Mouse (Mus musculus) kidney, adult 9 months (tissue): ENCODE results near the gene Ctsd.
A peak's percentile ranks its signal among the peaks of the same experiment; 100 is the strongest.
"Not testable (repeated sequence)": the region's sequence is repeated elsewhere in the genome, so short reads cannot be mapped to it uniquely, and the experiment has no call there.

ENCODE experiments used
- DNase-seq: peaks from one replicate; pipeline ENCODE4 v3.0.0; 2022

Gene Ctsd

DNA sequence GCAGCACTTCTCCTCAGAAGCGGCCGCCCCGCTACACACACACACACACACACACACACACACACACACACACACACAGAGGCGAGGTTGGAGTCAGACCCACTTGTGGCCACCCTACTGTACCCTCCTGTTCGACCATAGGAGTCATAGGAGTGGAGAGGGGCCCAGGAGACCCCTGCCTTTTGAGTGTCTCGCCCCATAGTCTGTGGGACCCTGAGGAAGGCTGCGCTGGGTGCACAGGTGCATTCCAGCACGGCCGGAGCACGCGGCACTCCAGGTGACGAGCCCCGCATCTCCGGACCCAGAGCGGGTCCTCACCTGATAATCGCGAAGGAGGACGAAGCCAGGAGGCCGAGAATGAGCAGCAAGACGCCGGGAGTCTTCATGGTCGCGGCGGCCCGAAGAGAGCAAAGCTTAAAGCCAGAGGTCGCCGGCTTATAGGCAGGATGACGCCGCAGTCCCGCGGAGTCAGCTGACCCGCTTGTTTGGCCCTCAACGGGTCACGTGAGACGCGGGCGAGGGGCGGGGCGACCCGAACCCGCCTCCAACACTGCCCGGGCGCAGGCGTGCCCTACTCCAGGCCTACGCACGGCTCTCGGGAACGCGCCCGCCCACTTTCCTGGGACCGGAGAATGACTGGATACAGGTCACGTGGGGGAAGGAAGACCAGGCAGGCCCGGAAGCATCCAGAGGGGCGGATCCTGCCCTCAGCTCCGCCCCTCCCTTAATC is at the start of gene Ctsd:
TSS of gene Ctsd (minus strand) at position 620 of the 730 bp plus-strand sequence.
- DNase-seq = peak; percentile 99

DNA sequence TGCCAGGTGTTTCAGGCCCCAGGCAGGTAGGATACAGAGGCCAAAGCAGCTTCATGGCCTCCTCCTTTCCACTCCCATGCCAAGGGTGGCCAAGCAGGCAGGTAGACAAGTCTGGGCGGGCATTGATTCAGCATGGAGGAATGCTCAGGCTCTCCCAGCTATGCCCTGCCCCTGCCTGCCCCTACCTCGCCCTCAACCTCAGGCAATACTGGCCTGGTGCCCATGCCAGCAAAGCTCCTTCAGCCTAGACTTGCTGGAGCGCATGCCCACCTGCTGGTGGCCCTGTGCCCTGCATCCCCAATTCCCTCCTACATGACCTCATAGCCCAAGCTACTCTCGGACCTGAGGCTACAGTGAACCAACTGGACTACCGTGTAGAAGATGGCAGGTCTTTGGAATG is 49.5 kb upstream of the Ctsd start:
- peak; percentile 45 for DNase-seq

DNA sequence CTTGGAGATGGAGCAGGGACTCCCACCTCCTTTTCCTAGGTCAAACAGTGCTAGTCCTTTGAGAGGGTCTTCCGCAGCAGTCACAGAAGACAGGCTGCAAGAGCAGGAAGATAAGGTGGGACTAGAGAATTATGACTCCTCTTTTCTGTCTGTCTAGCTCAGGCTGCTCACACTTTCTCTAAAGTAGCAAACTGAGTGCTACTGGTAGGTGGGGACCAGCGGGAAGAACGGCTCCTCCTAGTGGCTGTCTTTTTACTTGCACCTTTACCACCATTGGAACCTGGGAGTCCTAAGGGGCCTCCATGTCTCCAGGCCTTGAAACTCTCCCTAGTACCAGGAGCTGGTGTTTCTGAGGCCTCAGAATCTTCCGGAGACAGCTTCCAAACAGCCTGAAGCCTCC is 47.7 kb upstream of the Ctsd start:
- DNase-seq = peak; percentile 73

DNA sequence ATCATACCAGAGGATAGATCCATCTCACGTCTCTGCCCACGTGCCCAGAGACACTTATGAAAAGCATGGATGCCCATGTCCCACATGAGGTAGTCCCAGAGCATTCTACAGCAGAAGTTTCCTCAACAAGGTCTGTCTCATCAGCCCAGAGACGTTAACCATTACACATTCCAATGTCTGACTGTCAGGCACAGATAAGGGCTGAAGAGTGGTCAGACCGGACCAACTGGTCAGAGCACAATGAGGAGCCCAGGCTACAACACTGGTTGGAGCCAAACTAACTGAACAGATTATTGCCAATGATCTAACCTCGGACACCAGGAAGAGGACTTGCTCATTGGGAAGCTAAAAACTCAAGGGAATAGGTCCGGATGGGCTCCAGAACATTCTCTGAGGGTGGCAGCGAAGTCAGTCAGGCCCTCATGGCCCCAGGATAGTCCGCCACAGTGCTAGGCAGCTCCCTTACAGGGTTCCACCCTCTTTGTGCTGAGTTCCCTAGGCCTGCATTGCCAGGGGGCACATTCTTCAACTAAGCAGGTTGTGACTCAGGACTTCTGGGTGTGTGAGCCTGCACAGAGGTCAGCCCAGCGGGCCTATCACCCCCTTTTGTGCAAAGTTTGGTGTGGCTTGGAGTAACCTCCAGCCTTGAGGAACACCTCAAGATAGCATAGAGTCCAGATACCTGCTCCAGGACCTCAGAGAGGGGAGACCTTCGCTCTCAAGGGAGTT is 46.5 kb upstream of the Ctsd start, which contains the start of gene Syt8:
TSS of gene Syt8 (plus strand) at position 714 of the 729 bp plus-strand sequence.
- DNase-seq = no peak

DNA sequence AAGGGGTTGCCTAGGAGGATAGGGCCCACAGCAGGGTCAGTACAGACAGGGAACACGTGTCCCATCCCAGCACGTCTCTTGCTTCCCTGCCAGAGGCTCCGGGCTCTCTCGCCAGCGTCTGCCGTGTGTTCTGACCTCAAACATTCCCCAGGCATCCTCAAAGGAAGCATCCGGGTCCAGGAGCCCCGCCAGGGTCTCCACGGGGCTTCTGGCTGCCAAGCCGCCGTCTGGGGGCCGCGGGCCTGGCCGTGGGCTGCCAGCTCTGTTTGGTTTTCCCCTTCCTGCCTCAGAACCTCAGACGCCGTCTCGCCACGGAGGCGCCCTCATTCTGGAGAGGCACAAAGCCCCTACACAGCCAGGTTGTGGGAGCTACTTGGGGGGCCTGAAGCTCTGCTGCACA is 45.8 kb upstream of the Ctsd start:
- no peak for DNase-seq

DNA sequence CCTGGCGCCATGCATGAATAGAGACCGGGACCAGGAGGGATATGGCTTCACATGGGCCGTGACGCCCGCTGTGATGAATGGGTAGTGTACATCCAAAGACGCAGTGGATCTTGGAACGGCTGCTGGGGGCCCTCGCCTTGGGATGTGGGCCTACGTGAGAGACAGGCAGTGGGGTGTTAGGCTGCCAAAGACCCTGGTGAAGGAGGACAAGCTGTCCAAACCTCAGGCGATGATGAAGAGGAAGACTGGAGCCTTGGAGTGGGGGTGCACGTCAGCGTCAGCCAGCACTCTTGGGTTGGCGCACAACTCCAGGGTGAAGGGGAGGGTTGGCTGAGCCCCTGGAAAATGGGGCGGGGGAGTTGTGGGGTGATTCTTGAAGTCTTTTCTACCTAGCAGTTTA is 43.3 kb upstream of the Ctsd start:
- DNase-seq = no peak

DNA sequence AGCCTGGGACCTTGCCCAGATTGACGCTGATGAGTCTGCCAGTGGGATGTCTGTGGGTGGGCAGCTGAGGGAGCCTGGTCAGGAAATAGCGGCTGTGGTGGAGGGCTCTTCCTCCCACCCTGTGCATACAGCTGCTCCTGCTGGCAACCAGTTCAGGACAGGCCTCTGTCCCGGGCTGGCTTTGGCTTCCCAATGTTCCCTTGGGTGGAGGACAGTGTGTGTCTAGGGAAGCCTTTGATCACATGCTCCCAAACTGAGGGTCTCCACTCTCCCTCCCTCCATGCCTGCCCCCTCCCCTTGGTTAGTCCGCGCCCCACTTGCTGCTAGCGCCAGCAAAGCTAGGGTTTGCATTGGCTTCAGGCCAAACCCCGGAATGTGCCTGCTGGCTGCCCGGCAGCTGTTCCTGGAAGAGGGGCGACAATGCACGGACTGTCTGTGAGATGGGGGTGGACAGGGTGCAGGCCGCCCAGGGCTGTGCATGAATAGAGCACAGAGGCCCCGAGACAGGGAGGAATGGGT is 42.4 kb upstream of the Ctsd start:
- DNase-seq = no peak

DNA sequence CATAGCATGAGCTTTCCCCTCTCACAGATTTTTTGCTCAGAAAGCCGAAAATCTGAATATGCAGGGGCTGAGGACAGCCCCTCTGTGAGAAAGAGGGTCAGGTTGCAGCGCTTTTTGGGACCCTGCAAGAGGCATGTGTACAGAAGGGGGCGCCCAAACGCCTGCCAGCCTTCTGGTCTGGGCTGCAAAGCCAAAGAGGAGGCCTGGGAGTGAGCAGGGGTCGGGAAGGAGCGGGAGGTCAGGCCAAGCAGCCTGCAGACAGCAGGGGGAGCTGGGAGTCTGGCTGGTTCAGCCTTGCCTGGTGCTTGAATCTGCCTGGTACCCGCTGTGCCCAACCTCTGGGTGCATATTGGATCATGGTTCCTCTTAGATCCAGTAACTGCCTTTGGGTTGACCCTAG is 40.4 kb upstream of the Ctsd start:
- no peak for DNase-seq

DNA sequence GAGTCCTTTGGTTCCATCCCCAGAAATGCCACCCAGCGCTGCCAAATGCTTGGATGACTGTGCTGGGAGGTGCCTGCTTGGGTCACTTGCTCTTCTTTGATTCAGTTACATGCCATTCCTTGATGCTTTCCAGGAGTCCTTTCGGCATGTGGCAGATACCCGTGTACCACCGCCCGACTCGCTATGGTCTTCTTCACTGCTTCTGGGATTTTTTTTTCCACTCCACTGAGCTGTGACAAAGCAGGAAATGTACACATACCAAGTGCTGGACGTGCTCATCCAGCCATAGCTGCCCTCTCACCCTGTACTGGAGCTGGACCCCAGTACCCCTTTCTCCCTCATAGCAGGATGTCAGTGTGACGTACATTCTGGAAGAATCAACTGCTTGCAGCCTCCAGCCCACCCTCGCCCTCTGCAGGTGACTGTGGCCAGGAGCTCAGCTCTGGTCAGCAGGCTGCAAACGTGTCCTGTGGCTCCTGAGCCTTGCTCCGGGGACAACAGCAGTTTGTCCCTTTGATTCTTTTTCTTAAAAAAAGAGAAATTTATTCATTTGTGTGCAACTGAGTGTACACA is 37.9 kb upstream of the Ctsd start:
- peak; percentile 32 for DNase-seq

DNA sequence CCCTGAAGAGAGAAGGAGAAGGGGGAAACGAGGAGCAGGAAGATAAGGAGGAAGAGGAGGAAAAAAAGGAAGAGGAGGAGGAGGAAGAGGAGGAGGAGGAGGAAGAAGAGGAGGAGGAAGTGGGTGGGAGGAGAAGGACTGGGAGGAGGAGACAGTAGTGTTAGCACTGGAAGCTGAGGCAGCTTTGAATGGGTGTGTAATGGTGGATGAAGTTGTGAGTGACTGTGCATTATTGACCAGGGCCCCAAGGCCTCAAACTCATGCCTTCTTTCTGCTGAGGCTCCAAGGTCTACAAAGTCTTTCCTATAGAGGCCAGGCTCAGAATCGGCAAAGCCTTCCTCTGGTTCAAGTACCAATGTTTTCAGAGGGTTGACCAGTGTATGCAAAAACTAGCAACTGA is 34.0 kb upstream of the Ctsd start:
- no peak for DNase-seq

DNA sequence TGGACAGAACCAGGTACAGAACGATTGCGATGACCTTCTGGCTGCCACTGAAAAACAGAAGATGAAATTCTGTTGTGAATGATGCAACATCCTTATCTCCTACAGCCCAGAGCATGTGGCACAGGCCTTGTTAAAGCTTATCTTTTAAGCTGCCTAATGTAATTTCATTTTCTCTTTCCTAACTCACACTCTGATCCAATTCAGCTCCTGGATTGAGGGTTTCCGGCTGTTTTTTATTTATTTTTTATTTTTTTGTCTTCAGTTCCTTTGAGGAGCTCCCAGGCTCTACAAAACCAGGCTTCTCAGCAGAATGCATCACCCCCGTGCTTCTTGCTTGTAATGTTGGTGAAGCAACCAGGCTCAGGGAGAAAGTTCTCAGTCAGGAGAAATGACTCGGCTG is 32.0 kb upstream of the Ctsd start:
- DNase-seq = no peak

DNA sequence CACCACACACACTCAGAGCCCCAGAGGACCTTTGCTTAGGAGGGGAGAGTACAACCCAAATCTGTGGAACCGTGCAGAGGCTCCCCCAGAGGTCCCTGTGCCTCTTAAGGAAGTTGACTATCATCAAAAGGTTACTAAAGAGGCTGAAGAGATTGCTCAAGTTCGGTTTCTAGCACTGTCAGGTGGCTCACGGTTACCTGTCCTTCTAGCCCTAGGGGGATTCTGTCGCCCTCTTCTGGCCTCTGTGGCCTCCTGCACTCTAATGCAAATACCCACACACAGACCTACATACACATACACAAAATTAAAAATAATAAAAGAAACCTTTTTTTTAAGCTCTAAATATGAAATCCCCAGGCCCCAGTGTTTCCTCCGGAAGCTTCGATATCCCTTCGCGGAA is 30.8 kb upstream of the Ctsd start:
- DNase-seq = no peak

DNA sequence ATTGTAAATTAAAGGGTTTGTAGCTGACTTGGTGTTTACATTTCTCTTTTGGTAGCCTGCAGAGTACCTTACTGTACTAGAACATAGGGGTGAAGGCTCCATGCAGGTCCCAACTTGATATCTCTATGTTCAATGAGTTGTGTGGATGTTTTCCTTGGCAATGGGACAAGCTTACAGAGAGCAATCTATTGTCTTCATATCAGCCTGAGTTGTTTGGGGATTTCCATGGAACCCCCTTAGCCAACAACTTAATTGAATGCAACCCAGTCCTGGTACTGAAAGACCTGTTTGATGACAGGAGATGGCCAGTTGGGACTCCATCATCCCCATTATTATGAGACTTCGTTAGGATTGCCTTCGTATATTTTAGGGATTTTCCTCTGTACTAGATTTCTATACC is 30.2 kb upstream of the Ctsd start:
- DNase-seq = no peak

DNA sequence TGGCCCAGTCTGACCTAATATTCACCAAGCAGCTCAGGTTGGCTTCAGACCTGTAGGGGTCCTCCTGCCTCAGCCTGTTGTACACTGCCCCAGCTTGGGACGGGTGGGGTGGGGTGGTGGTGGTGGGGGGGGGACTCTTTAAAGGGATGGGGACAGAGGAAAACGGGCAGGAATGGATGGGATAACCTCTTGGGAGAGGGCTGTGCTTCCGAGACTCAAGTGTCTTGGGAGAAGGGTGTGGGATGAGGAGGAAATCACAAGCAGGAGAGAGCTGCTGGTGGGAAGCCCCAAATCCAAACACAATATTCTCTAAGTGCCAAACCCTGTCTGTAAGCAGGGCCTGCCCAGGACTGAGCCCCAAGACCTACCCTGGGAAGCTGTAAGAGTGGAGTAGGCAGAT is 28.4 kb upstream of the Ctsd start:
- DNase-seq = no peak

DNA sequence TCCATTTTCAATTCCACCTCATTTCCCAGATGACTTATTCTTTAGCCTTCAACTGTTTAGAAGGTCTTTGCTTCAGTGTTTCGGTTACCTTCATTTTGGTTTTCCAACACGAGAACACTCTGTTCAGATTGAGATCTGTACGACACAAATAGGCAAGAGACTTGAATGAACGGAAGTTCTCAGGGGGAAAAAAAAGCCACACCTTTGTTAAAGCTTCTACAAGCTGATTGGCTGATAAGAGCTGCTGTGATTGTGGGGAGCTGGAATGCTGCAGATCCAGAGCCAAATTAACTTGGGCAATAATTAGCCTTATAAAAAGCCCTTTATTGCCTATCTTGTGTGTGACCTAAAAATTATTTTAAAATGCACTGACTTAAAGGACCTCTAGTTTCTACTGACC is 27.5 kb upstream of the Ctsd start:
- no peak for DNase-seq

DNA sequence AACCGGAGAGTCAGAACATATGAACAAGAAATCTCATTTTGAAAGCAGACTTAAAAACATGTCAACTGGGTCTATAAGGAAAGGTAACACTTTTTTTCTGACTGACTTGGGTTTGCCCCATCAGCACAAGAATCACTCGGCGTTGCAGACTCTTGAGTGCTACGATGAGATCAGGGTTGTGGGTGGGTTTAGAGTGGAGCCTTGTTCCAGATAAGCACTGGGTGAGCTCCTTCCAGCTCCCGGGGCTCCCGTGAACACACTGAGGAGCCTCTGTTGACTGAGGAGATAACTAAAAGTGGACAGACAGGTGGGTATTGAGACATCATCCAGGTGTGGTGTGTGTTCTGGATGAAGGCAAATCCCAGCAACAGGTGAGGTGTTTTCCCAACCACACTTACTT is 25.4 kb upstream of the Ctsd start:
- DNase-seq = no peak

DNA sequence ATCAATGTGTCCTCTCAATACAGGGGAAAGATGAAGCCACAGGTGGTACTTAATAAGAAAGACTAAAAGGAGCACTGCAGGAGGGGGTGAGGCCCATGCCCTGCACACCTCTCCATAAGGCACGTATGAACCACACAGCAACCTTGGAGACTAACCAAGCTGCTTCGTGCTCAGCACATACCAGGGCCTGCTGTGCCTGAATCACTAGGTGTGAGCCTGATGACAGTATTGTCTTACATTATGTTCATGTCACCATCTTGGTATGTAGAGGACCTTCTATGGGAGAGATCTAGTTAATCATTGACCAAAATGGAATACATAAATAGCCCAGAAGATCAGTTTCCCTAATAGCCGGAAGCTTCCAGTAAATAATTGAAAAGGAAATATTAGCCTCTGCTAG is 21.8 kb upstream of the Ctsd start:
- no peak for DNase-seq

DNA sequence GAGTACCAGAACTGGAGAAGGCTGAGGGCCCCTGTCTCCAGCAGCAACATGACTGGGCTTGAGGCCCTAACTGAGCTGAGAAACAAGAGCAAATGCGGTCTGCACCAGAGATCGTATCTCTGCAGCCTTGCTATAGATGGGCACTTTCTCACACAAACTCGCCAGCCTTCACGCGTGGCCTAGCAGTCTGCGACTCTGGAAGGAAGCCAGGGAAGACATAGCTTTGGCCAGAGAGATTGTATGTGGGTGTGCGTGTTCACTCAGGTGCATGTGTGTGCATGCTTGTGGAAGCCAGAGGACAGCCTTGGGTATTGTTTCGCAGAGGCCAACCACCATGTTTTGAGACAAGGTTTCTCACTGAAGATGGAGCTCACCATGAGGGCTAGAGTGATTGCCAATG is 20.8 kb upstream of the Ctsd start:
- DNase-seq = no peak

DNA sequence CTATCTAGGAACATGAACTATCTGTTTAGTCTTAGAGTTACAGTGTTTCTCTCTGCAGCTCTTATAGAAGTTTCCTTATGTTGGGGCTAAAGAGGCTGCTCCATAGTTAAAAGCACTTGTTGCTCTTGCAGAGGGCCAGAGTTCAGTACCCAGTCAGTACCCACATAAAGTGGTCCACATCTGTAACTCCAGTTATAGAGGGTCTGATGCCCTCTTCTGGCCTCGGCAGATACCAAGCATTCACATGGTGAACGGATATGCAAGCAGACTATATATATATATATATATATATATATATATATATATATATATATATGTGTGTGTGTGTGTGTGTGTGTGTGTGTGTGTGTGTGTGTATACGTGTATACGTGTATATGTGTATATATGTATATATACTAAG is 20.1 kb upstream of the Ctsd start:
- DNase-seq = no peak

DNA sequence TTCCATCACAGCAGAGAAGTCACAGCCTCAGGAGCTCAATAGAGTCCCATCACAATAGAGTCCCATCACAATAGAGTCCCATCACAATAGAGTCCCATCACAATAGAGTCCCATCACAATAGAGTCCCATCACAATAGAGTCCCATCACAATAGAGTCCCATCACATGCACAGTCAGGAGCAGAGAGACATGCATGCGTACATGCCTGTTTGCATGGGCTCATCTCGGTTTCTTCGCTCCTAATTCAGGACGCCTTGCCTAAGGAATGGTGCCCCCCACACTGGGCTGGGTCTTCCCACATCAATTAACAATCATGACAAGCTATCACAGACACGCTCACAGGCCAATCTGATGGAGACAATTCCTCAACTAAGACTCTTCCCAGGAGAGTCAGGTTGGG is 17.3 kb upstream of the Ctsd start:
- DNase-seq = not testable (repeated sequence)

DNA sequence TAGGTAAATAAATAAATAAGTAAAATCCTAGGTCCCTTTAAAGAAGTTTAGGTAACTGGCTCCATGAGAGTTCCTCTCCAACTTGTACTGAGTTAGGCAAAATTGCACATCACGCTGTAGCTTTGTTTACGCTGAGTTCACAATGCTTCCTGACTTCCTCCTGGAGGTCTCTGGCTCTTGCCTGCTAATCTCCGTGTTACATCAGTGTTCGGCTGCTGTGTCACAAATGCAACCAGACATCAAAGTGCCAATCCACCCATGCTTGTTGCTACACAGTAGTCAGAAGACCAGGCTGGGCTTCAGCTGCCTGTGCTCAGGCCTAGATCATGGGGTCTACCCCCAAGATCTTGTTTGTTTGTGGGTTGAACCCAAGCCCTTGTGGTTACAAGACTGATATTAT is 15.8 kb upstream of the Ctsd start:
- no peak for DNase-seq

DNA sequence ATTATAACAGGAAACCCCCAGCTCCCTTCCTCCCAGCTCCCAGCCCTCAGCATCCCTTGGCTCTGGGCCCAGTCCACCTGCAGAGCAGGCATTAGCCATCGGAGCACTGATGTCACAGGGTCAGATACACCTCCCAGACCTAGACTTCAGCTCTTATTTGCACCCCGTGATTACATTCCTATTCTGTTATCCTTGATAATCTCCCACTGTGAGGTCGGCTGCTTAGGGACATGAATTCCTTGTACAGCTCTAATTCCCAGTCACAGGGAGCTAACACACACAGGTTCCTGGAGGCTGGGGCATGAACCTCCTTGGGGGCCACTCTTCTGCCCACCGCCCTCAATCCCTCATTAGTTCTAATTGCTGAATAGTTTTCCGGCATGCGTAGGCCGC is 12.9 kb upstream of the Ctsd start:
- DNase-seq = no peak

DNA sequence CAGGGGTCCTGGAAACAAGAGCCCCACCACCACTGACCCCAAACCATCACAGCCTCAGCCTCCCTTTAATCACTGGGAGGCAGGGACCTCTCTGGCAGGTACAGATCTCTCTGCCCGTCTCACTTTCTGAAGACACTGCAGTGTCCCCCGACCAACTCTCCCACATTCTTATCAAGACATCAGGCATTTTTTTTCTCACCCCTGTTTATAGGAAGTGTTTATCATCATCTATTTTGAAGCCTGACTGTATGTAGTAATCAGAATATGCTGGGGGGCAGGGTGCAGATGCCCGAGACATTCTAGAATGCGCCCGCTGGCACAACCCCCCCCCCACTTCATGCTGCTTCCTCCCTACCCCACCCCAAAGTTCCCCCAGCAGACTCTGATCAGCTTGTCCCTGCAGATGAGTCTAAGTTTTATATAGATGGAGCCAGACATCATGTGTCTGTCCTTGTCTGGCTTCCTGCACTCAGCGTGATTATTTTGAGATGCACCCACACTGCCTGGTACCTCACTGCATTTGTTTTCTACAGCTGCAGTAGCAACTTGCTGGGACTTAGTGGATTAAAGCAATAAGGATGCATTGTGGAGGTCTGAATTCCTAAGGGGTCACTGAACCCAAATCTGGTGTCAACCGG is 12.4 kb upstream of the Ctsd start:
- DNase-seq = no peak

DNA sequence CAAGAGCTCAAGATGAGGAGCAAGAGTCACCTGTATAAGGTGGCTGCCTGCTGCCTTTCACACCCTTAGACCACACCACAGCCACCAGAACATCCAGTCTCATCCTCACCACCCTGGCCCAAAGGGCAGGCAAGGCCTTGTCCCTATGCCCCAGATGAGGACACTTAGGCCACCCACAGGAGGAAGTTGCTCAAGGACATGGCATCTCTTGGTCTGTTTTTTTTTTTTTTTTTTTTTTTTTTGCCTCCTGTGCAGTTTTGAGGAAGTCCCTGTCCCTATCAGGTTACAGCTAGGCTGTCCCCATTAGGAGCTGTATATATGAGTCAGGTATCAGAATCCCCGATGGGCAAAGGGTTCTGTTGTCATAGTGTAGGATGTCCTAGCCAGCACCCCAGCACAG is 11.4 kb upstream of the Ctsd start:
- no peak for DNase-seq
